Mouse (Mus musculus) intestine, embryonic 15.5 days (tissue): ENCODE measurements around the gene Appbp2. TPM values are rescaled to one million over a fixed set of nuclear protein-coding genes. Genes with fewer than 3 reads are reported as not detected.

Source experiments
- ATAC-seq: fragments of 200-750 bp; cut with Nextera tagmentation; 2 replicates; pipeline ENCODE4 v1.8.0; 2017; ENCODE audit warnings: moderate TSS enrichment, moderate library complexity
- H3K27ac ChIP-seq: fragments of 300-500 bp; sonication (generic); 2 replicates; pipeline ENCODE4 v1.5.1; 2015; ENCODE audit warnings: mild to moderate bottlenecking, inconsistent platforms
- H3K27me3 ChIP-seq: fragments of 300-500 bp; sonication (generic); replicated peaks from 2 replicates; pipeline ENCODE4 v1.6.1; 2015; ENCODE audit warnings: inconsistent platforms
- H3K36me3 ChIP-seq: fragments of 300-500 bp; sonication (generic); 2 replicates; pipeline ENCODE4 v1.6.1; 2015; ENCODE audit warnings: inconsistent platforms
- H3K4me1 ChIP-seq: fragments of 300-500 bp; sonication (generic); replicated peaks from 2 replicates; pipeline ENCODE4 v1.6.1; 2015; ENCODE audit warnings: inconsistent platforms
- H3K4me2 ChIP-seq: fragments of 300-500 bp; sonication (generic); replicated peaks from 2 replicates; pipeline ENCODE4 v1.6.1; 2015; ENCODE audit warnings: mild to moderate bottlenecking, inconsistent platforms
- H3K4me3 ChIP-seq: fragments of 300-500 bp; sonication (generic); replicated peaks from 2 replicates; pipeline ENCODE4 v1.5.1; 2015; ENCODE audit warnings: inconsistent platforms
- H3K9ac ChIP-seq: fragments of 300-500 bp; sonication (generic); 2 replicates; pipeline ENCODE4 v1.6.1; 2015; ENCODE audit warnings: inconsistent platforms
- H3K9me3 ChIP-seq: fragments of 300-500 bp; sonication (generic); 2 replicates; pipeline ENCODE4 v1.6.1; 2016; ENCODE audit warnings: inconsistent platforms
- WGBS: fragments of 180-500 bp; shearing (Covaris S2); methylation state at CpG from one replicate; pipeline ENCODE4 v1.1.7; 2015; 5-methylcytosine and 5-hydroxymethylcytosine counted together
- polyA plus RNA-seq: library from polyadenylated mRNA; unstranded; fragments of >200 nt; fragmentation: Nextera tagmentation; extraction: Ambion mirVana; gene quantifications from 2 replicates; pipeline ENCODE4 v1.2.1, GENCODE M21; 2015

Gene Appbp2
- polyA plus RNA-seq, 1 experiment from 2014 or later: 40.6 TPM

DNA sequence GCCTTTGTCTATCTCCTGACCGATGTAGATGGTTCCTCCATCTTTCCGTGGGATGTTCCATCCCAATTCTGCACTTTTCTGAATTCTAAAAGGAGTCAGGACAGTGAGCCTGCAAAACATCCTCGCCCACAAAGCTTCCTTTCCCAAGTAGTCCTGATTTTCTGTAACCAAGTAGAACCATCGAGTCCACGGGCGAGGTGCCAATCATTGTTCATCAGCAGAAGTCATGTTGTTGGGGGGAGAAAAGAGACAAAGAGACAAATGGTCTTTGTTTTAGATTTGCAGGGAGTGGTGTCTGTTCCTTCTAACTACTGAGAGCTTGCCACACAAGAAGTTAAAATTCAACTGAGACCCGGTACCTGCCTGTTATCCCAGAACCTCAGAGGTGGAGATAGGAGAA lies 18.7 kb upstream of the Appbp2 start:
- no peaks in the 10 kb centered on the region for H3K27me3 ChIP-seq
- no peaks in the 10 kb centered on the region for H3K36me3 ChIP-seq
- H3K4me3 ChIP-seq: no peak overlapping the region
- H3K9ac ChIP-seq: no peak overlapping the region
- H3K4me2 ChIP-seq: no peak overlapping the region
- 65% methylated on average over 7 of the region's 7 CpGs for WGBS
- ATAC-seq: 0 out of 2 replicates have a peak, but pooled peaks have one; percentile 27
- no peaks in the 10 kb centered on the region for H3K9me3 ChIP-seq
- H3K4me1 ChIP-seq: 0 out of 2 replicates have a peak, but pooled peaks cover 4% of the 10 kb centered on the region
- H3K27ac ChIP-seq: no peak overlapping the region

DNA sequence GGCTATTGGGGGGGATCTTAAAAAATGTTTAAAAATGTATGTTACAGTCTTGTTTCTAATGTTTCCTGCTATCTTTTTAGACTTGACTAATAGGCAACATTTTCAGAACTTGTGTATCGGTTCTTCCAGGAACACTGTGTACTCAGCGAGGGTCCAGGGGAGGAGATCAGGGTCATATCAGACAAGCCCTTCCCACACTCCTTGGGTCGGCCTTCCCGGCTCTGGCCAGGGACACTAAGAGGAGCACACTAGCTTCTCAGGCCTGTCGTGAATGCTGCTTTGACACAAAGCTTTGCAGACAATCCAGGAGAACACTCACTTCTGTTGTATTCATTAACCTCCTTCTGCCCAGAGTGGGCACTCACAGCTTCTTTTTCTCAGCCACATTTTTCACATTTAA lies 18.1 kb upstream of the Appbp2 start:
- 48% methylated on average over 5 of the region's 5 CpGs for WGBS
- no peak for ATAC-seq
- H3K27ac ChIP-seq: no peak overlapping the region
- no peak overlapping the region for H3K4me3 ChIP-seq
- no peak overlapping the region for H3K4me2 ChIP-seq
- no peaks in the 10 kb centered on the region for H3K9me3 ChIP-seq
- H3K9ac ChIP-seq: no peak overlapping the region
- H3K4me1 ChIP-seq: 0 out of 2 replicates have a peak, but pooled peaks cover 4% of the 10 kb centered on the region
- no peaks in the 10 kb centered on the region for H3K36me3 ChIP-seq
- no peaks in the 10 kb centered on the region for H3K27me3 ChIP-seq

DNA sequence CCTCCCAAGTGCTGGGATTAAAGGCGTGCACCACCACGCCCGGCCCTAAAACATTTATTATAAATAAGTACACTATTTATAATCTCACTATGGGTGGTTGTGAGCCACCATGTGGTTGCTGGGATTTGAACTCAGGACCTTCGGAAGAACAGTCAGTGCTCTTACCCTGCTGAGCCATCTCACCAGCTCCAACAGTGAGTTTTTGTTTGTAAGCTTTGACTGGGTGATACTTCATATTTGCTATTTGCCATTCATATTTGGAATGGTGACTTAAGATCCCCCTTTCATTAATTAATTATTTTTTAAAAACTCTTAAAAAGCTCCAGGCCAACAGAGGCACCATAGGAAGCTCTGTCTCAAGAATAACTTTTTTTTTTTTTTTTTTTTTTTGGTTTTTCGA lies 17.0 kb upstream of the Appbp2 start:
- Histone ChIP-seq H3K4me1 (0 out of 2 replicates have a peak, but pooled peaks cover 4% of the 10 kb centered on the region), H3K27me3 (no peaks in the 10 kb centered on the region), H3K27ac (no peak overlapping the region), H3K9me3 (no peaks in the 10 kb centered on the region), H3K9ac (no peak overlapping the region), H3K4me3 (no peak overlapping the region), H3K36me3 (no peaks in the 10 kb centered on the region), H3K4me2 (no peak overlapping the region)
- 91% methylated on average over 5 of the region's 5 CpGs for WGBS
- ATAC-seq: no peak

DNA sequence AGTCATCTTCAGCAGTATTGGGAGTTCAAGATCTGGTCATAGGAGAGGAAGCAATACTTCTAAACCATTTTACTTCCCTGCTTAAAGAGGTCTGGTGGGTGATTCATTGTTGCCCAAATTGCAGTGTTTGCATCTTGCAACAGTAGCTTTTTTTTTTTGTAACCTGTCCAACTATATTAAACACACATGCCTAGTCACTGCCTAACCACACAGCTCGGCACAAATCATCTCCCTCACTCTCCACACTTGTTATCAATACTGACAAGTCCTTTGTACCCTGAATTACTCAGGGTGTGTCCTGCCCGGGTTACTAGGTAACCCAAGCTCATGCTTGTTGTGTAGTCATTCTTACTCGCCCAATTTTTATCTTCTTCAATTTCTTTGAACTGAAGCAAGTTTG lies 15.5 kb upstream of the Appbp2 start:
- H3K27ac ChIP-seq: no peak overlapping the region
- H3K4me1 ChIP-seq: 0 out of 2 replicates have a peak, but pooled peaks cover 4% of the 10 kb centered on the region
- H3K9ac ChIP-seq: no peak overlapping the region
- no peaks in the 10 kb centered on the region for H3K27me3 ChIP-seq
- ATAC-seq: peak; percentile 90
- WGBS: 42% methylated on average over 3 of the region's 3 CpGs
- no peak overlapping the region for H3K4me3 ChIP-seq
- H3K36me3 ChIP-seq: no peaks in the 10 kb centered on the region
- H3K4me2 ChIP-seq: no peak overlapping the region
- H3K9me3 ChIP-seq: no peaks in the 10 kb centered on the region

DNA sequence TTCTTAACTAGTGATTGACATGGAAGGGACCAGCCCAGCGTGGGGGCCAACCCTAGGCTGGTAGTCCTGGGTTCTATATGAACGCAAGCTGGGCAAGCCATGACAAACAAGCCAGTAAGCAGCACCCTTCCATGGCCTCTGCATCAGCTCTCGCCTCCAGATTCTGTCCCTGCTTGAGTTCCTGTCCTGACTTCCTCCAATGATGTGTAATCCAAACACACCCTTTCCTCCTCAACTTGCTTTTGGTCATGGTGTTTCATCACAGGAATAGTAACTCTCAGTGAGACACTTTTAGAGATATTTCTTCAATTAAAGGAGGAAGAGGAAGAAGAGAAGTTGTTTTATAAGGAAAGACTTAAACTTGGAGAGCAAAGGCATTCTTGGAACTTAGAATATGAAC lies 14.4 kb upstream of the Appbp2 start:
- ATAC-seq: no peak

DNA sequence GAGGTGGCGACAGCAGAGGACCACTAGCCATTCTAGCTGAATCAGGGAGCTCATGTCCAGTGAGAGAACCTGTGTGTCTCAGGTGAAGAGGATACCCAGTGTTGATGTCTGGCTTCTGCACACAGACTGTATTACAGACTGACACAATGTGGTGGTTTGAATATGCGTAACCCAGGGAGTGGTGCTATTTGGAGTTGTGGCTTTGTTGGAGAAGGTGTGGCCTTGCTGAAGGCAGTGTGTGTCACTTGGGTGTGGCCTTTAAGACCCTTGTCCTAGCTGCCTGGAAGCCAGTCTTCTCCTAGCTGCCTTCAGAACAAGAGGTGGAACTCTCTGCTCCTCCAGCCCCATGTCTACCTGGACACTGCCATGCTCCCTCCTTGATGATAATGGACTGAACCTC lies 13.2 kb upstream of the Appbp2 start:
- H3K27me3 ChIP-seq: no peaks in the 10 kb centered on the region
- H3K9ac ChIP-seq: no peak overlapping the region
- ATAC-seq: no peak
- H3K4me3 ChIP-seq: no peak overlapping the region
- H3K27ac ChIP-seq: no peak overlapping the region
- H3K4me1 ChIP-seq: no peaks in the 10 kb centered on the region
- WGBS: 95% methylated on average over 2 of the region's 2 CpGs
- no peaks in the 10 kb centered on the region for H3K36me3 ChIP-seq
- no peak overlapping the region for H3K4me2 ChIP-seq
- H3K9me3 ChIP-seq: no peaks in the 10 kb centered on the region

More for the DNA sequence above, 14.4 kb upstream of the Appbp2 start:
- H3K36me3 ChIP-seq: no peaks in the 10 kb centered on the region
- H3K4me1 ChIP-seq: 0 out of 2 replicates have a peak, but pooled peaks cover 4% of the 10 kb centered on the region
- H3K27ac ChIP-seq: no peak overlapping the region
- no peaks in the 10 kb centered on the region for H3K9me3 ChIP-seq
- no peaks in the 10 kb centered on the region for H3K27me3 ChIP-seq
- H3K4me2 ChIP-seq: no peak overlapping the region
- no peak overlapping the region for H3K9ac ChIP-seq
- 81% methylated on average over 3 of the region's 3 CpGs for WGBS
- H3K4me3 ChIP-seq: no peak overlapping the region

DNA sequence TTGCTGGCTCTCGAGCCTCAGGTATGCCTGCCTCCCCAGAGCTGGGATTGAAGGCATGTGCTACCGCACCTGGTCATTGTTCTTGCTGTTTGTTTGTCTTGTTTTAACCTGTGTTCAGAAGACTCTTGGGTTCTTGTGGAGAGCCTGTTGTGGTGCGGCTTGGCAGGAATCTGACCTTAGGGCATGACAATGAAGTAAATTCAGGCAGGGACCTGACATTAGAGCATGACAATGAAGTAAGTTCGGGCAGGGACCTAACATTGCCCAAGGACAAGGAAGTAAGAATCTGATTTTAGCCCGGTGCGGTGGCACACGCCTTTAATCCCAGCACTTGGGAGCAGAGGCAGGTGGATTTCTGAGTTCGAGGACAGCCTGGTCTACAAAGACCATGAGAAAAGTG lies 6.3 kb upstream of the Appbp2 start:
- Histone ChIP-seq H3K36me3 (no peaks in the 10 kb centered on the region), H3K4me1 (no peaks in the 10 kb centered on the region), H3K9ac (no peak overlapping the region), H3K4me3 (no peak overlapping the region), H3K9me3 (no peaks in the 10 kb centered on the region), H3K4me2 (no peak overlapping the region), H3K27ac (no peak overlapping the region), H3K27me3 (no peaks in the 10 kb centered on the region)
- WGBS: 88% methylated on average over 8 of the region's 8 CpGs
- no peak for ATAC-seq

DNA sequence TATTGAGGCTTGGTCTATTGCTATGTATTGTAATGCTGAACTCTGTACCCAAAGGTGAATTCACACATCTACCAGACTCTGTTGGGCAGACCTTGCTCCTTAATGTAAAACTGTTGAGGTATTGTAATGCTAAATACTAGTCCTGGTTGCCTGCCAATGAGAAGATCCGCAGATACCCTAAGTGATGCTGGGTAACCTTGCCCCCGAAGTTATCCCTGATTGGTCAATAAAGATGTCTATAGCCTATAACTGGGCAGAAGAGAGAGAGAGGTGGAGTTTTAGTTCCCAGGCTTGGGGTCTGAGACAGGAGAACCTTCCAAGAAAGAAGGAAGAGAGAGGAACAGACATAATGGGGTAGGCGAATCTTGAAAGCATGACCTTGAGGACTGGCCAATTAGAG lies 5.3 kb upstream of the Appbp2 start:
- no peak overlapping the region for H3K4me3 ChIP-seq
- H3K27ac ChIP-seq: no peak overlapping the region
- no peaks in the 10 kb centered on the region for H3K9me3 ChIP-seq
- no peak for ATAC-seq
- no peak overlapping the region for H3K9ac ChIP-seq
- no peaks in the 10 kb centered on the region for H3K36me3 ChIP-seq
- H3K27me3 ChIP-seq: no peaks in the 10 kb centered on the region
- H3K4me2 ChIP-seq: no peak overlapping the region
- 89% methylated on average over 3 of the region's 3 CpGs for WGBS
- no peaks in the 10 kb centered on the region for H3K4me1 ChIP-seq

DNA sequence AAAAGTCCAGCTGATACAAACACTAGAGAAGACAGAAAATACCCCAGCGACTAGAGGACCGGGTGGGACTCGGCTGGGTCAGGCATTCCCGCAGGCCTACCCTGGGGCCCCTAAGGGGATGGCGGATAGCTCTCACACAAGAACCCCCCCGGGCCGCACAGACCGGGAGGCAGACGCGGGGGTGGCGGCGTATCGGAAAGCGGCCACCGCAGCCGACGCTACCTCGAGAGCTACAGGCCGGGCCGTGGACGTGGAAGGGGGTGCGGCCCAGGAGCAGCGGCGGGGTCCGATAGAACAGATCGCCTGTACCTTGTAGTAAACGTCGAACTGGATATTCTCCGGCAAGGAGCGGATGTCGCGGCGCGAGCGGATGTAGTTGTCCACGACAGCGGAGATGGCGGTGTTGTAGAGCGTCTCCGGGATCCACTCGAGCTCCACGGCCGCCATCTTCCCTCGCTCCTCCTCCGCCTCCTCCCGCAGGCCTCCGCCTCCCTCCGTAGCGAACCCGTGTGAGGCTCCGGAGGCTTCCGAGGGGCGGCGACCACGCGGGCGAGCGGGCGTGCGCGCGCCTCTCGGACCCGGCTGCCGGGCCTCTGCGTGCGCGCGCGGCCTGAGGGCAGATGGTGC lies 454 bp downstream of the Appbp2 start:
- no peaks in the 10 kb centered on the region for H3K36me3 ChIP-seq
- under 1% methylated on average over 70 of the region's 70 CpGs for WGBS

DNA sequence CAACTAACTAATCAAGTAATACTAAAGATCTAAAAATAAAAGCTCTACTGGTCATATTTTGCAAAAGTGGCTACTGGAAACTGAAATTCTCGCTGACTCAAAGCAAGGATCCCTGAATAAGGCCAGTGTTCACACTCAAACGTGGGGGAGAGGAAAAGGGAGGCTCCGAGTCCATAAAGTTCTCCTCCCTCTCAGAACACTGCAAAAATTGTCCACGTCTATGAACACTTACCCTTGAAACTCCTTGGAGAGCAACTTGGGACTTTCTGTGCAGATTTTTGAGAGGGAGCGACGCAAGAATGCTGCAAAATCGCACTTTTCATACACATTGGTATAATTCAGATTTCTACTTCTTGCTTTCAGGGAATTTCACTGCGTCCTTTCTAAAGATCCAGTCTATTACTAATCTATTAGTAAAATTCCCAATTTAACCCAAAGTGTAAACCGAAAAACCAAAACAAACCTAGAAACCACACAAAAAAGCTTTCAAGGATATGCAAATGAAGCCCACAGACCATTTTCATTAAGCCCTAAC lies 1.2 kb downstream of the Appbp2 start:
- Histone ChIP-seq H3K9ac (peak overlapping the region; percentile 93), H3K27me3 (no peaks in the 10 kb centered on the region), H3K27ac (peak overlapping the region; percentile 68), H3K36me3 (no peaks in the 10 kb centered on the region), H3K9me3 (no peaks in the 10 kb centered on the region), H3K4me3 (peak overlapping the region; percentile 82), H3K4me1 (peaks cover 5% of the 10 kb centered on the region; the same call in 1 of the 2 replicates), H3K4me2 (peak overlapping the region; percentile 83)
- no peak for ATAC-seq
- 6% methylated on average over 9 of the region's 9 CpGs for WGBS

More for the DNA sequence above, 454 bp downstream of the Appbp2 start:
- no peaks in the 10 kb centered on the region for H3K9me3 ChIP-seq
- H3K9ac ChIP-seq: peak overlapping the region; percentile 93
- H3K4me3 ChIP-seq: peak overlapping the region; percentile 82
- H3K27ac ChIP-seq: peak overlapping the region; percentile 99
- ATAC-seq: peak; percentile 96
- no peaks in the 10 kb centered on the region for H3K27me3 ChIP-seq
- peak overlapping the region; percentile 83 for H3K4me2 ChIP-seq
- peaks cover 5% of the 10 kb centered on the region; the same call in 1 of the 2 replicates for H3K4me1 ChIP-seq

DNA sequence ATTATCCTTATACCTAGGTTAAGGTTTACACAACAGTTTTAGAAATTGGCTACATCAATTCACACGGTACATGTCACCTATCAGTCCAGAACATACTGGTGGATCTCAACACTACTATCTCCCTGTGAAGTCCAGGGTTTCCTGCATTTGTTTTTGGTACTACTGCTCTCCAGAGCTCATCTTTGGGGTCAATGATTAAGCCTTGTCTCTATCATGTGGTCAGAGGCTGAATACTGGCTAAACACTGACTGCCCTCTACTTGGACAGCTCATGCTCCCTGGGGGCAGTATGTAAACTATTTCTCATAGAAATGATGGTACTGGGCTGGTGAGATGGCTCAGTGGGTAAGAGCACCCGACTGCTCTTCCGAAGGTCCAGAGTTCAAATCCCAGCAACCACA lies 11.7 kb downstream of the Appbp2 start:
- H3K36me3 ChIP-seq: 0 out of 2 replicates have a peak, but pooled peaks cover 2% of the 10 kb centered on the region
- H3K27me3 ChIP-seq: no peaks in the 10 kb centered on the region
- H3K9ac ChIP-seq: no peak overlapping the region
- no peaks in the 10 kb centered on the region for H3K4me1 ChIP-seq
- 96% methylated on average over 3 of the region's 3 CpGs for WGBS
- H3K27ac ChIP-seq: no peak overlapping the region
- no peak for ATAC-seq
- H3K4me2 ChIP-seq: no peak overlapping the region
- H3K9me3 ChIP-seq: no peaks in the 10 kb centered on the region
- H3K4me3 ChIP-seq: no peak overlapping the region

DNA sequence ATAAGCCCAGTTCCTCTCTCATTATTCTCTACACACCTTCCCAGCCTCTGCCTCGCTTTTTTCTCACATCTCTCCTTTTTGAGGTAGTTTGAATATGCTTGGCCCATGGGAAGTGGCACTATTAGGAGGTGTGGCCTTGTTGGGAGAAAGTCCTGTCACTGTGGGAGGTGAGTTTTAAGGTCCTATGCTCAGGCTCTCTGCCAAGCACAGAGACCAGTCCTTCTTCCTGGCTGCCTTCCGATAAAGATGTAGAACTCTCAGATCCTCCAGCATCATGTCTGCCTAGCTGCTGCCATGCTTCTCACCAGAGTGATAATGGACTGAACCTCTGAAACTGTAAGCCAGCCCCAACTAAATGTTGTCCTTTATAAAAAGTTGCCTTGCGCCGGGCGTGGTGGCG lies 12.4 kb downstream of the Appbp2 start:
- H3K4me3 ChIP-seq: no peak overlapping the region
- no peaks in the 10 kb centered on the region for H3K4me1 ChIP-seq
- no peak for ATAC-seq
- H3K27ac ChIP-seq: no peak overlapping the region
- no peaks in the 10 kb centered on the region for H3K27me3 ChIP-seq
- no peak overlapping the region for H3K9ac ChIP-seq
- 0 out of 2 replicates have a peak, but pooled peaks cover 2% of the 10 kb centered on the region for H3K36me3 ChIP-seq
- WGBS: 97% methylated on average over 6 of the region's 6 CpGs
- no peak overlapping the region for H3K4me2 ChIP-seq
- no peaks in the 10 kb centered on the region for H3K9me3 ChIP-seq

DNA sequence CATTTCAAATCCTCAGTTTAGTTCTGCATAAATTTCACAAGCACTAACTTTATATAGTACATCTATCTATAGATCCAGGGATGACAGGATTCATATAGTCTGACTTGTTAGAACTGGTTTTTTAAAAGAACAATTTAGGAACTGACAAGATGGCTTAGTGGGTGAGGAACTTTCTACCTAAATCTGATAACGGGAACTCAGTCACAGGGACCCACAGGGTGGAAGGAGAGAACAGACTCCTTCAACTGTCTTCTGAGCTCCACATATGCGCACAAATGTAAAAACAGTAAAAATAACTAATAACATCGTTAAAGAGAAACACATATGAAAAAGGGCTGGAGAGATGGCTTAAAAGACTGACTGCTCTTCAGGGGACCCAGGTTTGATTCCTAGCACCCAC lies 15.9 kb downstream of the Appbp2 start:
- Histone ChIP-seq H3K4me3 (no peak overlapping the region), H3K27me3 (no peaks in the 10 kb centered on the region), H3K9me3 (no peaks in the 10 kb centered on the region), H3K27ac (no peak overlapping the region), H3K9ac (no peak overlapping the region), H3K4me1 (no peaks in the 10 kb centered on the region), H3K36me3 (peaks cover 9% of the 10 kb centered on the region; the same call in 1 of the 2 replicates), H3K4me2 (no peak overlapping the region)
- ATAC-seq: no peak
- 91% methylated on average over 3 of the region's 3 CpGs for WGBS
